Mouse (Mus musculus): ENCODE measurements around the gene Csdc2. TPM values are rescaled to one million over a fixed set of nuclear protein-coding genes. Genes with fewer than 3 reads are reported as not detected.

Csdc2 gene
- polyA plus RNA-seq, 1 experiment: 9.7 TPM

DNA sequence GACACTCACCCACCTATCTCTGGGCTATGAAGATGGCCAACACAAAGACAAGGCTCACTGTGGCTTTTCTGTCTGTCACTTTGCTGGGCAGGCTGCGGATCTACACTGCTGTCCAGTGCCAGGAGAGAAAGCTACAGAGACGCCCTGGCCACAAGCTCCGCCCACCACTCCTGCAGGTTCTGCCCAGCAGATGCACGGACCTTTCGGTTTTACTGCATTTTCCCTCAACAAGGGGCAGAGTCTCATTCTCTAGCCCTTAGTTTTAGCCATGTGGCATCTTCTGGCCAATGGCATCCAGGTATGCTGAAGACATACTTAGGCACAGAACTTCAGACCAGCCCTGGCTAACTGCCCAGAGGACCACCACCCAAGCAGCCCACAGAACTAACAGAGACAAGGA is 15.3 kb upstream of the Csdc2 start:
- DNase-seq: no peak
- Histone ChIP-seq H3K4me3 (replicated peaks; ENCODE audit: extremely low read depth, low read depth, low read length) (no peak overlapping the region), H3K4me1 (ENCODE audit: control insufficient read depth, insufficient read depth, low read length) (peaks cover 6% of the 10 kb centered on the region)
- TF ChIP-seq POLR2A (IDR thresholded peaks at IDR 0.05; ENCODE audit: borderline replicate concordance, extremely low read depth, low read depth, low read length): no peak
- no peak for TF ChIP-seq CTCF (IDR thresholded peaks at IDR 0.05; ENCODE audit: insufficient read depth, low read length)
- WGBS: 70% methylated on average over 5 of the region's 5 CpGs

DNA sequence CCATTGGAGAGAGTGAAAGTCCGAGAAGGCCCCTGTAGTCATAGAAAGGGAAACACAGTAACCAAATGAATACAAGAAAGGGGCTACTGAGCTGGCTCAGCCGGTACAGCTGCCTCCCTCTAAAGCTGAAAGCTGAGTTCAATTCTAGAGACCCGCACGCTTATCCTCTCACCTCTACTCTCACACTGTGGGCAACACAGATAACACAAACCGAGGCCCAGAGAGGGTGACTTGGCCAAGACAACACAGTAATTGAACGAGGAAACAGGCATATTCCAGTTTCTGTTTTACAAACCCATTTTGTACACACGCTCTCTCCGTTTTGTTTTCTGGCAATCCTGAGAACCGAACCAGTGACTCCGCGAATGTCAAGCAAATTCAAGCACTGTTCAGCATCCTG is 11.6 kb upstream of the Csdc2 start:
- DNase-seq: no peak
- TF ChIP-seq POLR2A (IDR thresholded peaks at IDR 0.05; ENCODE audit: borderline replicate concordance, extremely low read depth, low read depth, low read length) (no peak), CTCF (IDR thresholded peaks at IDR 0.05; ENCODE audit: insufficient read depth, low read length) (no peak)
- no peak overlapping the region for H3K4me3 ChIP-seq (replicated peaks; ENCODE audit: extremely low read depth, low read depth, low read length)
- 82% methylated on average over 11 of the region's 11 CpGs for WGBS
- peaks cover 9% of the 10 kb centered on the region for H3K4me1 ChIP-seq (ENCODE audit: control insufficient read depth, insufficient read depth, low read length)

DNA sequence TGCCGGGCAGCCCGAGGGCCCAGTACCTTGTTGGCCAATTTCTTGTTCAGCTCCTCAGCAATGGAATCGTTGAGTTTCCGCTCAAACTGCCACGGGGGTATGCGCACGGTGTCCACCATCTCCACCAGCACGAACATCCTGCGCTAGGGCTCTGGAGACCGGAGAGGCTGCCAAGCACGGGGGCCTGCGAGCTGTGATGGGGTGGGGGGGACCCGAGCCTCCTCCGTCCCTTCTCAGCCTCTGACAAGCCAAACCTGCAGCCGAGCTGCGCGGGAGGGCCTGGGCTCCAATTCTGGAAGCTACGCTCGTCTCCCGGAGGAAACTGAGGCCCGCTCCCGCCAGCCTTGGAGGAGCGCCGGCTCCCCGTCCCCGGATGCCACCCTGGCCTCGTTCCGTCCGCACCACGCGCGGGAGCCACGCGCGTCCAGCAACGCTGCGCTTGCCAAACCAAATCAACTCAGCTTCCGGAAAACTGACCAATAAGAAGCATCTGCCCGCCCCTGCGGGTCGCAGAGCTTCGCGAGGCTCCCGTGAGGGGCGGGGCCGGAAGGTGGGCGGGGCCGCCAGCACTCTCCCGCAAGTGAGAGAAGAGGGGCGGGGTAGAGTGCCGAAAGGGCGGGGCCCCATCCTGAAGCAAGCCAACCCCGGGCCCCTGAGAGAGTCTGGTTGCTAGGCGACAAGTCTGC is 10.7 kb upstream of the Csdc2 start, which contains the start of gene Polr3h:
Polr3h (minus strand) TSS at position 481 of the 686 bp plus-strand sequence.
- peak; percentile 86 for DNase-seq
- TF ChIP-seq CTCF (IDR thresholded peaks at IDR 0.05; ENCODE audit: insufficient read depth, low read length) (no peak), POLR2A (IDR thresholded peaks at IDR 0.05; ENCODE audit: borderline replicate concordance, extremely low read depth, low read depth, low read length) (peak; percentile 33; the same call in 1 of the 2 replicates)
- Histone ChIP-seq H3K4me1 (ENCODE audit: control insufficient read depth, insufficient read depth, low read length) (peaks cover 9% of the 10 kb centered on the region), H3K4me3 (replicated peaks; ENCODE audit: extremely low read depth, low read depth, low read length) (peak within 1 kb of the TSS; percentile 73)
- 1% methylated on average over 54 of the region's 54 CpGs for WGBS

DNA sequence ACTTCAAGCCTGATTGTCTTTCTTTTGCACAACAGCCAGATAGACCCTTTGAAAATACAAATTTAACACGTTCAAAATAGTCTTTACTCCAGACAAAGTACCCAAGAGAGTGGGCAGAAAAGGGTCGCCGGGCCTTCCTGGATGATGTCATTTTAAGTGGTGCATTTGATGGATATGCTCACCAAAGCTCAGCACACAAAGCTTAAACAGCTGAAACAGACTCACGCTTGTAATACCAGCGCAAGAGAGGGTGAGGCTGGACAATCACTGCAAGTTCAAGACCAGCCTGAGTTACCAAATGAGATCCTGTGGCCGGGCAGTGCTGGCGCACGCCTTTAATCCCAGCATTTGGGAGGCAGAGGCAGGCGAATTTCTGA is 10.1 kb upstream of the Csdc2 start:
- no peak overlapping the region for H3K4me3 ChIP-seq (replicated peaks; ENCODE audit: extremely low read depth, low read depth, low read length)
- 33% methylated on average over 9 of the region's 9 CpGs for WGBS
- peaks cover 9% of the 10 kb centered on the region for H3K4me1 ChIP-seq (ENCODE audit: control insufficient read depth, insufficient read depth, low read length)
- no peak for DNase-seq
- no peak for TF ChIP-seq POLR2A (IDR thresholded peaks at IDR 0.05; ENCODE audit: borderline replicate concordance, extremely low read depth, low read depth, low read length)
- no peak for TF ChIP-seq CTCF (IDR thresholded peaks at IDR 0.05; ENCODE audit: insufficient read depth, low read length)

DNA sequence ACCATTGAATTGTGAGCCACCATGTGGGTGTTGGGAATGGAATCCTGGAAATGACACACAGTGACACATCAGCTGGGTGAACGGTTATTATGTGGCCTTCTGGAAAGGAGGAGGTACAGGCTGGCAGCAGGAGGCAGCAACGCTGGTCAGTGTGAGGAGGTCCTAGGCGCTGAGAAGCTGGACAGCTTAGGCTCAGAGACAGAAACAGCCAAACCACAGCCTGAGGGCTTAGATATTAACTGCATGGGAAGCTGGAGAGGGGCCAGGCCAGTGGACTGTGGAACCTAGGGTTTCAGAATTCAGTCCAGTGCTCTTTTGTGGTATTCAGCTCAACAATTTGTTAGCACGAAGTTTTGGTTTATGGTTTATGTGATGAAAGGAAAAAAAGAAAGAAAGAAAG is 8.8 kb upstream of the Csdc2 start:
- TF ChIP-seq CTCF (IDR thresholded peaks at IDR 0.05; ENCODE audit: insufficient read depth, low read length) (no peak), POLR2A (IDR thresholded peaks at IDR 0.05; ENCODE audit: borderline replicate concordance, extremely low read depth, low read depth, low read length) (no peak)
- DNase-seq: no peak
- 28% methylated on average over 4 of the region's 4 CpGs for WGBS
- H3K4me1 ChIP-seq (ENCODE audit: control insufficient read depth, insufficient read depth, low read length): peaks cover 9% of the 10 kb centered on the region
- H3K4me3 ChIP-seq (replicated peaks; ENCODE audit: extremely low read depth, low read depth, low read length): no peak overlapping the region

DNA sequence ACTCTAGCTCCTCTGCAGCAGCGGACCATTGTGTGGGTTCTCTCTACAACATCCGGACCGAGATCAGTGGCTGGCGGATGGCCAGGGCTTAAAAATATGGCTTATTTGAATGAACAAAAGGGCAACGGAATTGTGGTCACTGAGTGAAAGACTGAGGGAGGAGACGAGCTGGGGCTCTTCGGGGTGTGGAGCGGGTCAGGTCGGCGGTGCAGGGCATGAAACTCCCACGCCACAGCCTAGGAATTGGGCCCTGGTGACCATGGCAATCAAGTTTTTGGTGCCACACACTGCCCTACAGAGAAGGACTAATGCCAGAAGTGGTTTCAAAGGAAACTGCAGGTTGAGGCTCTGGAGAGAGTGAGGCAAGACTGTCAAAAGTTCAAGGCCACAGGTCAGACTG is 8.3 kb upstream of the Csdc2 start:
- WGBS: 22% methylated on average over 11 of the region's 11 CpGs
- TF ChIP-seq CTCF (IDR thresholded peaks at IDR 0.05; ENCODE audit: insufficient read depth, low read length) (no peak), POLR2A (IDR thresholded peaks at IDR 0.05; ENCODE audit: borderline replicate concordance, extremely low read depth, low read depth, low read length) (no peak)
- H3K4me3 ChIP-seq (replicated peaks; ENCODE audit: extremely low read depth, low read depth, low read length): no peak overlapping the region
- DNase-seq: no peak
- H3K4me1 ChIP-seq (ENCODE audit: control insufficient read depth, insufficient read depth, low read length): peaks cover 9% of the 10 kb centered on the region

DNA sequence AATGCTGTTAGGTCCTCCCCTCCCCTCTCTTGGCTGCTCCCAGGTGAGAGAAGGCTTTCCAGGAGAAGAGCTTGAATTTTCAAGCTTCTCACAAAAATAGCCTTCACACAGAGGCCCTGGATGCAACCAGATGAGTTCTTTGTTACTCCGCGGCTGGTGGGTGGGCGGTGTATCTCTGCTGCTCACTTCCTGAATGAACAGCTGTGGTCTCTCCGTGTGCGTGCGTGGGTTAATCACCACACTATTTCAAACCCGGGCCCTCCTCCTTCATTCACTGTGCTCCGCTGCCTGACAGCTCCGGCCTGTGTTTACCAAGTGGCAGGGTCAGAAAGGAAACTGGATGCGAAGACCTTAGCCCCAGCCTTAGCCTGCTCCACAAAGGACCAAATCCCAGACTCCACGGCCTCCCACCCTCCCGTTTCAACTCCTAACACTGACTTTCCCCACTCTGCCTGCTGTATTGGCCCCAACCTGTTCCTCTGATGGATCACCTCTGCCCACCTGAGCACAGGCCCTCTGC is 3.5 kb upstream of the Csdc2 start:
- DNase-seq: no peak
- 30% methylated on average over 12 of the region's 12 CpGs for WGBS
- no peak for TF ChIP-seq CTCF (IDR thresholded peaks at IDR 0.05; ENCODE audit: insufficient read depth, low read length)
- TF ChIP-seq POLR2A (IDR thresholded peaks at IDR 0.05; ENCODE audit: borderline replicate concordance, extremely low read depth, low read depth, low read length): no peak
- H3K4me3 ChIP-seq (replicated peaks; ENCODE audit: extremely low read depth, low read depth, low read length): no peak overlapping the region
- peaks cover 6% of the 10 kb centered on the region; the same call in 1 of the 2 replicates for H3K4me1 ChIP-seq (ENCODE audit: control insufficient read depth, insufficient read depth, low read length)

DNA sequence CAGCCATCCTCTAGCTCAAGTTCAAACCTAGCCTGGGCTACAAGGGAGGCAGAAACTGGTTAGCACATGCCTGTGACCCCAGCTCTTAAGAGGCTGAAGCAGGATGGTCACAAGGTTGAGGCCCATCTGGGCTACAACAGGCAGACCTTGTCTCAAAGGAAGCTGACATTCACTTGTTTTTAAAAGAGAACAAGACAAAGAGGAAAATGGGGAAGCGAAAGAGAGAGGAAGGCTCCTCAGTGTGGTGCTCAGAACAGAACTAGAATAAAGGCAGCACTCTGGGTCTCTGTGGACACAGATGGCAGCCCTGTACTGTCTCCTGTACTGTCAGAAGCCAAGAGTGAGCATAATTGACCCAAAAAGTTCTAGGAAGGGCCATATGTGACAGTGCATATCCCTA is 2.6 kb upstream of the Csdc2 start:
- H3K4me1 ChIP-seq (ENCODE audit: control insufficient read depth, insufficient read depth, low read length): peaks cover 6% of the 10 kb centered on the region; the same call in 1 of the 2 replicates
- no peak for DNase-seq
- TF ChIP-seq CTCF (IDR thresholded peaks at IDR 0.05; ENCODE audit: insufficient read depth, low read length): no peak
- no peak for TF ChIP-seq POLR2A (IDR thresholded peaks at IDR 0.05; ENCODE audit: borderline replicate concordance, extremely low read depth, low read depth, low read length)
- no peak overlapping the region for H3K4me3 ChIP-seq (replicated peaks; ENCODE audit: extremely low read depth, low read depth, low read length)
- 91% methylated on average over 1 of the region's 1 CpGs for WGBS

DNA sequence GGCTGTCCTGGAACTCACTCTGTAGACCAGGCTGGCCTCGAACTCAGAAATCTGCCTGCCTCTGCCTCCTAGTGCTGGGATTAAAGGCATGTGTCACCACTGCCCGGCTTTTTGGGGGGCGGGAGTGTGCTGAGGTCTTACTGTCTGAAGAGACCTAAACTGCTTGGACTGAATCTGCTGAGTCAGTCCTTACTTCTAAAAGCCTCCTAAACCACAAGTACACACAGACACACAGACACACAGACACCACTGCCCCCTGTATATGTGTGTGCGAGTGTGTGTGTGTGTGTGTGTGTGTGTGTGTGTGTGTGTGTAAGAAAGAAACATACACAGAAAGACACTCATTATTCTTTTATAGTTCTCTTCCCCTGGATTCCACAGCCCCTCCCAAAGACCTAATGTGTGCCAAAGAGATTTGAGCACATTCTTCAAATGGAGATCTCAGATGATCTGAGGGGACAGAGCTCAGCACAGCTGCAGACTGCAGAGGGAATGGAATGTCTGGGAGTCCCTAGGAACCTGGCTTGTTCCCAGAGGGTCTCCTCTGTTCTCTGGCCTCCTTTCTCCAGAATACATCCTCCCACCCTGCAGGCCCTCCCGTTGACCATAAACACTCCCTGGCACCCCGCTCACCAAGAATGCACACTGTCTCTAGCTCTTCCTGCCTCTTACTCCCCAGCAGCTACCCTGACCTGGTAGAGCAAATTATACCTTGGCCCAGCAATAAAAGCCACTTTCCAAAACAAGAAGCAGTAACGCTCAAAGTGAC is 506 bp upstream of the Csdc2 start:
- WGBS: 57% methylated on average over 7 of the region's 7 CpGs
- no peak overlapping the region for H3K4me3 ChIP-seq (replicated peaks; ENCODE audit: extremely low read depth, low read depth, low read length)
- TF ChIP-seq CTCF (IDR thresholded peaks at IDR 0.05; ENCODE audit: insufficient read depth, low read length): no peak
- TF ChIP-seq POLR2A (IDR thresholded peaks at IDR 0.05; ENCODE audit: borderline replicate concordance, extremely low read depth, low read depth, low read length): no peak

More for the DNA sequence above, 506 bp upstream of the Csdc2 start:
- H3K4me1 ChIP-seq (ENCODE audit: control insufficient read depth, insufficient read depth, low read length): peaks cover 6% of the 10 kb centered on the region; the same call in 1 of the 2 replicates
- no peak for DNase-seq
